Mouse (Mus musculus) myocyte (in vitro differentiated cells): ENCODE data around the gene Gng2.

Source experiments
- CEBPB ChIP-seq: IDR thresholded peaks from 2 replicates; pipeline ENCODE4 v1.6.1; 2011; ENCODE audit warnings: mild to moderate bottlenecking, moderate library complexity; ENCODE audit not compliant: poor library complexity, insufficient read depth, severe bottlenecking
- POLR2A ChIP-seq: IDR thresholded peaks from one replicate; pipeline ENCODE4 v1.6.1; 2011; ENCODE audit warnings: low read depth, mild to moderate bottlenecking, control low read depth, moderate library complexity; ENCODE audit not compliant: insufficient read length

- no peak for TF ChIP-seq POLR2A
- no peak for TF ChIP-seq CEBPB
Observed at GRCm38 (mm10) chr14:19925157-19925556, 52.3 kb downstream of the Gng2 start.
